Mouse (Mus musculus) left cerebral cortex, postnatal 10 days (tissue): ENCODE data around the gene St6galnac5. TPM values are rescaled to one million over a fixed set of nuclear protein-coding genes. Genes with fewer than 3 reads are reported as not detected.

ENCODE experiments used
- DNase-seq, 2 experiments: peaks; one replicate each; pipeline ENCODE4 v3.0.0; 2021 to 2022; ENCODE audit warnings: low spot score in 2 of 2, mixed read lengths in 1 of 2; ENCODE audit errors: extremely low spot score in 1 of 2
- intact Hi-C: fragments of 180-260 bp; cut with DNase I; formaldehyde crosslinking; loops from one replicate; pipeline ENCODE4 v1.15.1; 2025
- total RNA-seq, 2 experiments: library from RNA; stranded (reverse); gene quantifications; 2 replicates each; pipeline ENCODE4 v1.2.3; 2021

St6galnac5 gene
- 10 to 100 TPM; 51.2 to 51.6 TPM for total RNA-seq

DNA sequence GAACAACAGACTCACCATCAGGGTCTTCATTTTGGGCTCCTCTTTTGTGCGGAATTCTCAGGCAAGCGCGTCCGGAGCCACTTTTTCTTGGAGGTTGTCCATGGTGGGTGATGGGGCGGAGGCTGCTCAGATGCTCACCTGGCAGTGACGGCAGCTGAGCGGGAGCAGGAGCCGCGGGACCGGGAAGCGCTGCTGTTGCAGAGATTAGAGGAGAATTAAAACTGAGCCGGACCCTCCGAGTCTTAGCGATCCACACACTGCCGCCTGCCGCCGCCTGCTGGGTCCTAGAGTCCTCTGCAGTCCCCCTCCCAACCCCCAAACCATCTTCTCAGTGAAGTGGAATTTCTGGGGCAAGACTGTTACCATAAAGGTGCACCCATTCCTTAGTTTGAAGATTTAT is at the start of gene St6galnac5:
Gene St6galnac5 (minus strand): TSS at position 259 of the 400 bp plus-strand sequence.
- DNase-seq, result peak; percentile 51 to 59
- intact Hi-C loops, result loop anchor here (5.0 kb wide), 1 partner anchor 90 kb away; no protein-coding TSS in a partner anchor

DNA sequence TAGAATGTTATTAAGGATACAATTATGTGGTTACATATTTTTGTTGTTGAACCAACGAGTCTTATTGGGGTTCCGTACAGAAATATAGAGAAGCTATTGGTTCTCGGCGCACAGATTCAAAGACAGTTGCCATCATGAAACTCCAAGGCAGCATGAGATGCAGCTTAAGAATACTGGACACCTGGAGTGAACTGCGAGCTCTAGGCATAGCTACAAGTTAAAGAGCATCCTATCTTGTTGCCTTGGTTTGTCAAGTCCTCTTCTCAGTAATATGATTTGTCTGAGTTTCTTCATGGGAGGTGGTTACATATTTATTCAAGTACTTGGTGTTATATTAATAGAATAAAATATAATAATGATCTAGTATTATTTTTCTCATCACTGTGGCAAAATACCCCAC is 48.7 kb upstream of the St6galnac5 start:
- intact Hi-C loops, result no loop called here
- no peak for DNase-seq

DNA sequence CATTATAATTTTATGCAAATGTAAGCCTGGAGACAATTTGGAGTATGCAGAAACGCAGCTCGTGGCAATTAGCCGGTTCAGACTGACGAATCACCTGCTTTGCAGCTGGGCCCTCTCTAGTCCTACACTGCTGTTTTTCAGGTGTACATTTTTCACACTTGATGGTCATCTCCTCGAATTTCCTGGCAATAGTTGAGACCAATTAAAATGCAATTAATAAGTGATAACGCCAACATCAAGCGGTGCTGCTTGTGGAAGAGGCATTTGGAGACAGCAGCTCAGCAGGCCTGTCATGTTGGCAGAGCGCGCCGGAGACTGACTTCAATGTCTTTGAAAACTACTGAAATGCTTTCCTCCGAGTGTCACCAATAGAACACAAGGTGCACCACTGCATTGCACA is 42.0 kb upstream of the St6galnac5 start:
- no peak for DNase-seq
- intact Hi-C loops, result no loop called here

- intact Hi-C loops, result no loop called here
- DNase-seq, result no peak
Measured at GRCm38 (mm10) chr3:153018051-153018450, 36.0 kb upstream of the St6galnac5 start.

DNA sequence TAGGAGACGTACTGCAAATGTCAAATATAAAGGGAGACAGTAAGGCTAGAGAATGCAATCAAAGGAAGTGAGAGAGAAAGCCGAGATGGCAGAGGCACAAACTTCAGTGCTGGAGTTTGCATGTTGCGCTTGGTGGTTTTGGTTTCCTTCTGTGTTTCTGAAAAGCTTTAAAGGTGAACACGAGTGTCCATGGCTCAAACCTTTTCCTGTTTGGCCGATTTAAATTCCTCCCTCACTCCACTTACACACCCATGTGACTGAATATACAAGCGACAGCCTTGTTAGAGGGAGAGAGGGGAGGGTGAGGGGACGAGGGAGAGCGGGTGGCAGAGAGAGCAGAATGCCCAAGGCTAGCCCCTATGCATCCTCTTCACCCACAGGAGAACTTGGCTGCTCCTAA is 34.3 kb upstream of the St6galnac5 start:
- DNase-seq, result no peak
- intact Hi-C loops, result no loop called here

GRCm38 (mm10) chr3:153006893-153007292 is 24.8 kb upstream of the St6galnac5 start:
- intact Hi-C loops, result no loop called here
- DNase-seq, result no peak

GRCm38 (mm10) chr3:152998901-152999300 is 16.9 kb upstream of the St6galnac5 start:
- intact Hi-C loops, result no loop called here
- no peak for DNase-seq

- DNase-seq, result no peak
- intact Hi-C loops, result no loop called here
Measured at GRCm38 (mm10) chr3:152998106-152998505, 16.1 kb upstream of the St6galnac5 start.

DNA sequence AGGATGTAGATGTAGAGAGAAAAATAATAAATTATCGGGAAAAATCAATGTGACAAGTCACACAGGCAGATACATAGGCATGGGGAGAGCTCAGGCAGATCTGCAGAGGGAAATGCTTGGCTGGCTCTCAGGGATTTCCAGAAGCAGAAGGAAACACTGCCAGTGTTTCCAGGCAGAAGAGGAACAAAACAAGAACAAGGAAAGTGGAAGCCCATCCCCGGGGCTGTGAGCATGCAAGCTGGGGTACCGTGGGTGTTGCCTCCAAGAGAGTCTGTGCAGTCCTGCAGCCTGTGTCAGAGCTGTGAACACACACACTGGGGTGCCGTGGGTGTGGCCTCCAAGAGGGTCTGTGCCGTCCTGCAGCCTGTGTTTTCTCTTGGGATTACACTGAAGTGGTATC is 11.6 kb upstream of the St6galnac5 start:
- intact Hi-C loops, result no loop called here
- DNase-seq, result no peak

DNA sequence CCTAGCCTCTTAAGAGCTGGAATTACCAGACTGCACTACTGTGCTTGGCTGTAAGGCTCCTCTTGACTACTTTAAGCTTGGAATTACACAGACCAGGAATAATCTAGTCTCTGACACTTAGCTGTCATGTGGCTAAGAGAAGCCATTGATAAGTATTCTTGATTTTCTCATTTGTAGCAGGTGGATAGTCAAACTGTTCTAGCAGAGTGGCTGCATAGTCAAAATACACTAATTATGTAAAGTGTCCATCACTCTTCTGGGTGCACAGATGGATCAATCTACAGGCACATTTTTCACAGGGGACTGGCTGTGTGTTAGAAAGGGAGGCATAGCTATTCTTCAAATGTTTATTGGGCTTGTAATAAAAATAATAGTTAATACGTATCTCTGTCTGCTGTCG is 8.7 kb upstream of the St6galnac5 start:
- intact Hi-C loops, result no loop called here
- DNase-seq, result no peak

DNA sequence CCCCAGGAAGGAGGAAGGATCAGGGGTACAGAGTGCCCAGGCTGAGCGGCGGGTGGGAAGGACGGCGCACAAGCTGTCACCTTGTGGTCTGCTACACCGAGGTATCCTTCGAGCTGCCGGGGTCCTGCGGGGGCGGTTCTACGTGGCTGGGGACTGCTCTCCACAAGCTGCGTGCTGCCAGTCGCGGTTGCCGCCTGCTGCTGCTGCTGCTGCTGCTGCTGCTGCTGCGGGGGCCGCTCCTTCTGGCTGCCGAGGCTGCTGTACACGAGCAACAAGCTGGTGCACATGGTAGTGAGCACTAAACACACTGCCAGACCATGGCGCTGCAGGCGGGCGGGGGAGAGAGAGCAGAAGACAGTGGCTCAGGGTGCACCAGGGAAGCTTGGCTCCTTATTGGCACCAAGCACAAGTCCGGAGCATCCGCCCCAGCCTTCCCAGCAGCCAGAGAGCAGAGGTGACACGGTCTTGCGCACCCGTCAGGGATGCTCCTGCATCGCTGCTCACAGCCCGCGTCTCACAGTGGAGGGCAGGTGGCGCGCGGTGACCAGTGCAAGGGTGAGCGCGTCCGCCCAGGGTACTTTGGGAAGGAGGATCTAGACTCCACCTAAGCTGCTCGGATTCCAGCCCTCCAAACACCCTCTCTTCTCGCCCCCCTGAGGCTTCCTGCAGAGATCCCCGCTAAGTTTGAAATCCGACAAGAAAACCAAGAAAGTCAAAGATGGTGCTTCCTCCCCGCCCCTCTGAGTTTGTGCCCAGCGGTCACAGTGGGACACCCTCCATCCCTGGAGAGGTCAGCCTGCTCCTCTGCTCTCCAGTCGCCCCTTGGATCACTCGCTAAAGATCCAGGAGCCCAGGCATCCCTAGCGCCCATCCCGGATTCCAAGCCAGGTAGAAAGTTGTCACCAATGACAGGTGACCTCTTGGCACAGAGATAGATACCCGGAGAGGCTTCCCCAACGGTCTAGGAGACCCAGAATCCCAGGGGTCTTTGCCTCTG is 770 bp downstream of the St6galnac5 start:
- intact Hi-C loops, result loop anchor here (5.0 kb wide), 1 partner anchor 91 kb away; no protein-coding TSS in a partner anchor
- DNase-seq, result peak in 1 of 2 experiments; percentile 68

- no peak for DNase-seq
Measured at GRCm38 (mm10) chr3:152980431-152980830, 1.6 kb downstream of the St6galnac5 start.

GRCm38 (mm10) chr3:152979481-152980092 is 2.5 kb downstream of the St6galnac5 start:
- intact Hi-C loops, result loop anchor here (5.0 to 10.0 kb wide), 4 partner anchors 93 to 675 kb away; no protein-coding TSS in a partner anchor
- DNase-seq, result no peak

More at GRCm38 (mm10) chr3:152980431-152980830, 1.6 kb downstream of the St6galnac5 start:
- intact Hi-C loops, result loop anchor here (5.0 kb wide), 1 partner anchor 92 kb away; no protein-coding TSS in a partner anchor

DNA sequence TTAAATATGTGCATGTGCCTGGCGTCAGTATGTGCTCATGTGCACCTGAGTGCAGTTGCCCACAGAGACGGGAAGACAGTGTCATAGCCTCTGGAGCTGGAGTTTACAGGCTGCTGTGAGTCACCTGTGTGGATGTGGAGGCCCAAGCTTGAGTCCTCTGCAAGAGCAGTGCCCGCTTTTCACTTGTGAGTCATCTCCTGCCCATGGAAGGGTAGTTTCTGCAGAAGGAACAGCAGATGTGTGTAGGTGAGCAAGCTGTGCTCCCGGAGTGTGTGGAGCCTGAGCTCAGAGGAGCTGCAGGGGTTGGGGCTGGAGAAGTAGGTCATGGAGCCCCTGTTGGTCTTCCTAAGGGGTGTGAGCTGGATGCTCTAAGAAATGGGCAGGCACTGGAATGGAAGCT is 10.7 kb downstream of the St6galnac5 start:
- DNase-seq, result no peak
- intact Hi-C loops, result loop anchor here (10.0 kb wide), 3 partner anchors 263 to 683 kb away; no protein-coding TSS in a partner anchor

GRCm38 (mm10) chr3:152969774-152970347 is 12.2 kb downstream of the St6galnac5 start:
- intact Hi-C loops, result loop anchor here (10.0 kb wide), 3 partner anchors 265 to 685 kb away; no protein-coding TSS in a partner anchor
- no peak for DNase-seq

DNA sequence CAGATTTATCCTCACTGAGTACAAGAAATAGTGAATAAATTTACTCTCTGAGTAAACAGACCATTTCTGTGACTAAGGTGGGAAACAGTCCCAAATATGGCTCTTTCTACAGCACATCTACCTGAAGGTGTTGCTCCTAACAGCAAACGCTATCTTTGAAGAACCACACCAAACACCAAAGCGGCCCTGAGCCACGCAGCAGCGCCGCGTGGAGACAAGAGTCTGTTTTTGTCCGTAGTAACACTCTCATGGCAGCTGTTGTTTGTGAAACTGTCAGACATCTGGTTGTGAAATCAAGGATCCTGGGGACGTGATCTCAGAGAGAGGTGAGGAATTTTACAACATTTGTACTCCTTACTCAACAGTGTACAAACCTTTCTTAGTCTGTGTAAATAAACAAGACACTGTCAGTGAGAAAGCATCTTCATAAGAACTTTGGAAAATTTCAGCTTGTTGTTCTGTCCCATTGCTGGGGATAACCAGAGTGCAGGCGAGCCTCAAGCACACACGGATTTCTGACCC is 20.1 kb downstream of the St6galnac5 start:
- DNase-seq, result no peak
- intact Hi-C loops, result no loop called here

- intact Hi-C loops, result no loop called here
- peak; percentile 20 to 55 for DNase-seq
Measured at GRCm38 (mm10) chr3:152958358-152959150, 23.5 kb downstream of the St6galnac5 start.

- intact Hi-C loops, result no loop called here
- DNase-seq, result no peak
Measured at GRCm38 (mm10) chr3:152956771-152957170, 25.3 kb downstream of the St6galnac5 start.
